Mouse (Mus musculus) heart, adult 9 months (tissue): ENCODE data around the gene Il18r1.

Experiments used
- DNase-seq, 2 experiments: peaks; one replicate each; pipeline ENCODE4 v3.0.0; 2022; ENCODE audit warnings: low spot score in 2 of 2

The Il18r1 gene

DNA sequence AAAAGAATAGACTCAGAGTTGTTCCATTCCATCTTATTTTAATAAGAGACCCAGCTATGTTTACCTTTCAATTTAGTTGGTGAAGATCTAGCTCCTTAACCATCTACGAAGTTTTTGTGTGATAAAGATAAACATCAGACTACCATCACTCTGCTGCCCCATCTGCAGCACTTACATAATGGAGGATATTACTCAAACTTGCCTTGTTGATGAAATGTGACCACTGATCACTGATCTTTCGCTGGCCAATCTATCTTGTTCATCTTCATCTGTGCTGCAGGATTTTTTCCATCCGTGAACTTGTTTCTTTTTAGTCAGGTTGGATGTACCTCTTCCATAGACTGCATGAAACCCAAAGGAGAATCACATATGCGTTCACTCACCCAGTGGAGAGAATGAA lies 29.2 kb downstream of the Il18r1 start:
- DNase-seq, result no peak

DNA sequence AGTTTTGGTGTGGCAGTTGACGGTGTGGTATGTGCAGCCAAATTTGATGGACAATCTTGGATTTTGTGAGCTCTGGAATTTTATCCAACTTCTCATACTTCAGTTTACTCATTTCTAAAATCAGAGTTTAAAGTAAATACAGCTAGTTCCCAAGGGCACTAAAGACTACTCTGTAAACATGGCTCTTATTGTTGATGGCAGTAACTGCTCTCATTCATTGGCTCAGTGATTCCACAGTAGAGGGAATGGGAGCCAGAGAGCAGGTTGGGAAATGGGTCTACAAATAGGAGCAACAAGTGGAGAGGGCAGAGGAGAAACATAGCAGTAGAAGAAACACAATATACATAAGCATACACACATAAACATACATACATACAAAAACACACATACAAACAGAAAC lies 34.4 kb downstream of the Il18r1 start:
- DNase-seq, result no peak

DNA sequence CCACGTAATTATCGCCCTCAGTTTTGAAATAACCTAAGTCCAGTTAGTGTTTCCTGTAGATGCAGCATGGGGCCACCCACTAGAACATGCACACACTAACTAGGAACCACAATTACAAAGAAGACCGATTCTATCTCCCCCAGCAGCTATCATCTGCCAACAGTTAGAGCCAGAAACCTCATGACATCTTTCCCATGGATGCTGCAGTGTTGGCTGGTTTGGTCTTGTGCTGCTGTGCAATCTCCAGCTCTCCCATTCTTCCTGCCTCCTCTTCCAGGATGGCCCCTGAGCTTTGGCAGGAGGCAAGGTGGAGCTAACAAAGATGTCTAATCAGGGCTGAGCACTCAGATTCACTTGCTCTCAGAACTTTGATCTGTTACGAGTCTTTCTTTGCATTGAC lies 35.8 kb downstream of the Il18r1 start:
- DNase-seq, result no peak

DNA sequence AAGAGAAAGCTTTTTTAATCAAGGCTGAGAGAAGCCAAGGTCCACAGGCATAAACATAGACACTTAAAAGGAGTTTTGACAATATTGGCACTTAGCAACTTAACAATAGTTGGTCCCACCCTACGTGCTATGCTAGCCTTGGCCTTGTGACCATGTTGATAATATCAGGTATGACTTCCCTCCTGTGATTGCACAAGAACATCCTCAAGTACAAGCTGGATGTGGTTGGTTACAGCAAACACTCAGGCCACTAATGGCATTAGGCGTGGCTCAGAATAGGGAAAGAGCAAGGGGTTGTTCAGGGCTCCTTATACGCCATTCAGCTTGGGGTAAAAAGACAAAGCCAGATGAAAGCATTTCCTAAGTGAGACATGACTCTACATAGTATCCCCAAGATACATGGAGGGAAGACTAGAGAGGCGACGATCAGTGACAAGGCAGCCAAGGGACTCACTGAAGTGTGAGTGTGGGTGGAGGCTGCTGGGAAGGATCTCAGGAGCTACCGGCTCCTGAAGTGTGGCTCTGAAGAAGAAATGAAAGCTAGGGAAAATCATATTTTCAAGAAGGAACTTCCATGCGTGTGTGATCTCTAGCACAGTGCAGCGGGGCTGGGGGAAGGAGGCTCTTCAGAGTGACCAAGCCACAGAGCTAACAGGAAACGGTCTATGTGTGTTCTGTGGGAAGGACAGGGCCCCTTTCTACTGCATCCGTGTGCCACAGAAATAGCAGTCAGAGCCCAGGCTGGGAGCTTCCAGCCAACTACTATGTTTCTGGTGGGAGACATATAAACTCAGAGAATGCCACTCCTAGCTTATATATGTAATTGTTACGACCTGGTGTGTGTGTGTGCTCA lies 36.4 kb downstream of the Il18r1 start:
- no peak for DNase-seq

DNA sequence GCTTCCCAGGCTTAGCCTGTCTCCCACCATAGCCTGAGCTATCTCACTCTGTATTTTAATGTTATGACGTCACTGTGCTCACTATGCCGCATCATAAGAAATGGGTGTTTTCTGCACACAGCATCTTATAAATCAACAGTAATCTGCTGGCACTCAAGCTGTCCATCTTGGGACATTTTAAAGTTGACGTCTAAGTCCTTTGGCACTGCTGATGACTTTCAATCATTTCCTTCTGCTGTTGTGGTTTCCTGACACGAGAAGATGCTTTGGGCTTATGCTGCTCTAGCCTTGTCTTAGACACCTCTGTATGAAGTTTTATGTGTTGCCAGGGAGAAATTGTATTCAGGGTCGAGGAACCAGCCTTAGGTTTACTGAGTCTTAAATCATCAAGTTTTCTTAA lies 39.2 kb downstream of the Il18r1 start:
- DNase-seq, result no peak

DNA sequence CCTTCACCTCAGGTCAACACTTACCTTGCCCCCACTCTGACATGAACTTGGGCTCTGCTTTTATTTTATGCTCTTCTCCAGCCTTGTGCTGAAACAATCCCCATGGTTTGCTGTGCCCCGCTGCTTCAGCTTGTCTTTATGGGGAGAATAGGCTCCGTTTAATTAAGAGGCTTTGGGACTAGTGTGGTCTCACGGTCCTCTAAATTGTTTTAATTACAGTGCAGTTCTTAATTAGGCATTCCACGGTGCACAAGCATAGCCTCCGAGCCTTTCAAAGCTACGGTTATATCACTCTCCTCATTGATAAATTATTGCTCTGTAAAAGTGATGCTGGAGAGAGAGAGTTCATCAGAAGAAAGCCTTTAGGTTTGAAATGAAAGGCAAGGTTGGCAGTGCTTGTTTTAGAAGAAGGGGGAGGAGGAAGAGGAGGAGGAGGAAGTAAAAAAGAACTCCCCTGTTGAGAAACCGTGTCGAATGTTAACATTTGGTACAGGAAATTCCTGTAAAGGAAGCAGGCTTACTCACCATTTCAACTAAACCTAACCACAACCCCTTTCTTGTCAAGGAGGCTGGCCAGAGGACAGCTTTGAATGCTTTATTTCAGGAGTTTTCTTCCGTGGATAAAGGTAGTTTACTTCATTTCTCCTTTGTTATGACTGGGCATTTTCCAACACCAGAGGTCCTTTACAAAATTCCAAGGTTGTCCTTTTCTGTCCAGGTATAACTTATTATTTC lies 49.7 kb downstream of the Il18r1 start, which contains the start of gene Il18rap:
Gene Il18rap (plus strand): TSS at position 512 of the 735 bp plus-strand sequence.
- DNase-seq, result no peak

DNA sequence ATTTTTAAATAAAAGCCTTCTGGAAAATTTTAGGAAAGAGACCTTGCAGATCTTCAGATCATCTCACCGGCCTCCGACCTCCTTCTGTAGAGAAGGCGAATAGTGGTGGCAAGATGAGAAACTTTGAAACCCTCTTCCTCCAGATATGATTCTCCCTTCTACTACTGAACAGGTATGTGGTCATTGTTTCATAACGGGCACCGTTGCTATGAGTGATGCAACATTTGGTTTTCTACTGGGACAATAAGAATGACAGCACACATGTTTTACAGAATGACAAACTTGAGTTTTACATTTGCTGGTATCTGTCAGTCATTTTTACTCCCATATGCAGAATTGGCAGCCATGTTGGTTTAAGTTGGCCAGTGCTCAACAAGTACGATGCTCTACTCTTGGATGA lies 51.0 kb downstream of the Il18r1 start:
- no peak for DNase-seq

DNA sequence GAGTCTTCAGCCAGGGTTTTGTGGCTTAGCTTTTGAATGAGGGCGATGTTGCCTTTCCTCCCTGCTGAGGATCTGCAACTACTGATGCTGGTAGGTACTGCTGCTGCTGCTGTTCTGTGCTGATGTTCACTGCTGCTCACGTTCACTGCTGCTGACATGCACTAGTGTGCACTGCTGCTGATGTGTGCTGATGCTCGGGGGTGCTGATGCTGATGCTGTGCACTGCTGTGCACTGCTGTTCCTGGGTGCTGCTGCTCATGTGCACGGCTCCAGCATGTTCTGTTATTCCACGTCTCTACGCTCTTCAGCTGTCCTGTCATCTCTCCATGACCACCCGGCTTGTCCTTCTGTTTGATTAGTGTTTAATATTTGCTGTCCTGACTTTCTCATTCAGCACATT lies 57.6 kb downstream of the Il18r1 start:
- no peak for DNase-seq

DNA sequence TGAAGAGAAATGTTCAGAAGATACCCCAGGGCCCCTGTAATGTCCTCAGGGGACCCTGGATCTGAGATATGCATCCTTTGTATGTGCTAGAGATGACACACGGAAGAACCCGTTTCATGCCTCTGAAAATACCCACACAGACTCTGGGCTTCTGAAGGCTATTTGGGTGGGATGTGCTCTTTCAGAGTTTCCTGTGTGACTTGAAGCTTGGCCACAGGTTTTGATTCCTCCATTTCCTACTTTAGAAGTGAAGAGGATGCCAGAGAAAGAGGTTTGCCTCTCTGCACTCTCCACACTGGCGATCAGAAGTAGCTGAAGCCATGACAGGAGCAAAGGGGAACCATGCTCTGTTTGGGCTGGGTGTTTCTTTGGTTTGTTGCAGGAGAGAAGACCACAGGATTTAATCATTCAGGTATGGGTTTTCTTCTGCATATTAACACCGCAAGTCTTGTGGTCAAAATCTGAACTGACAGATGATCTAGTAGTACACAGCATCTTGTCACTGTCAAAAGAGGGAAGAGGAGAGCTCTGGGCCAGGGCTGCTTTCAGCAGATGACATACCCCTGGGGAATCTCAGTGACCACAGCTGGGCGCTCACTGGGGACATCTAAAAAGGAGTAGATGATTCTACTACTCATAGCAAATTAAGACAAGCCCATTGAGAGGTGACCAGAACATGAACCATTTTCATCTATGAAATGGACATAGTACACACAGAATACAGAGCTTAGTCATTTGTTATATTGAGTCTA lies 58.8 kb downstream of the Il18r1 start:
- DNase-seq, result no peak

DNA sequence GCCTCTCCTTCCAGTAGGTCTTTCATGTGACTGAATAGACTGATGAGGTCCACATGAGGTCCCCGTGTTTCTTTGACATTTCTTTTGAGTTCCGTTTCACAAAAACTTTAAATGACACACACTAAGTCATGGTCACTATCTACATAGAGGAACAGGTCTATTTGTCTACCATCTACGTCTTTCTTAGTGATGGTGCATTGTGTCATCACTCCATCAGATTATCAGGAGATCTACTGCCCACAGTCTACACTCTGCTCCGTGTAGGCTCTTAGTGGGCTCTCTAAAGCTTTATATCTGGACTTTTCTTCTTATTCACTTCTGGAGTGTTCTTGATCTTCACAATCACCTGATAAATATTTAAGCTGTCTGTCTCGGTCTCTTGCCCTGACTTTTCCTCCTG lies 63.9 kb downstream of the Il18r1 start:
- no peak for DNase-seq

DNA sequence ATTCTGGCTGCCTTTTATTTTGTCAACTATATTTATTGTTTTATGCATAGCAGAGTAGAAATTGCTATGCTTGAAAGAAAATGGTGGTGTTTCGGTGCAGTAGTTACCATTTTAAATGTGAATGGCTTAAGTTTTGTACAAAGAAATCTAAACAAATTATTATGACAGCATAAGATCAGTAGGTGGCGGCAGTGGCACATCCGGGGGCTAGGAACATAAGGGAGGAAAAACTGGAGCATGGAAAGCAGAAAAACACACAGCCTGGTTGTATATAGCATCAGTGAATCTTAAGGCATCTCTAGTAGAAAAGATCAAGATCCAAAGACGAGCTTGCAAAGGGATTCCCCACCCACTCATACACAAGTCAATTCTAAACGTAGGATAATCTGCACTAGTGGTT lies 72.2 kb downstream of the Il18r1 start:
- no peak for DNase-seq

DNA sequence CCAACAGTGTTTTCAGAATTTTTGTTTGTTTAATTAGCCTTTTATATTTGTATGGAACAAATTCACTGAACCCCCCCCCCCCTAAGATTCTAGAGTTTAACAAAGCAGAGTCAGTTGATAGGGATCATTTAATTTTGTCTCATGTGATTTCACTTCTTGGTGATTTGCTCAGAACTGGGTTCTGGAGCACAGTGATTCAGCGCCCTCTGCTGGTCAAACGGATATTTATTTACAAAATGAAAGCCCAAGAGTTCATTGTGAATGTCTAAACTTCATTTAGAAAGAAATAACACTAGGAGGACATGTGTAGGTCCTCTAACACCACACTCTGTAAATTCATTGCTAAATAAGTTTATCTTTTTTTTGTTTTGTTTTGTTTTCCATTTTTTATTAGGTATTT lies 79.3 kb downstream of the Il18r1 start:
- peak; percentile 4 to 13 for DNase-seq

DNA sequence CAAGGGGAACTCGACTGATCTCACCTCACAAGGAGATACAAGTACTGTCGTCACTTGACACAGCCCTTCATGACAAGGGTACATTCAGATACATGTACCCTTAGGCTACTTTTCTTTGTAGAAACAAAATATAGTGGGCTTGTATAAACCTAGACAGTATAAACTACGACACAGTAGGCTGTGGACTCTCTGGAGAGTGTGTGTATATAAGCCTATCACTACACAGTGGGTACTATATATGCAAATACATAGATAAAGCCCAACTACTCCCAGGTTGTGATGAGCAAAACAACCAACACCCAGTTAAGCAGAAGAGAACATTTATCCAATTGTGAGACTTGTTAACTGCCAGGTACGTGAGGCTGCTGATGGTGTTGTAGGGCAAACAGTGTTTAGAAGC lies 81.3 kb downstream of the Il18r1 start:
- DNase-seq, result no peak

DNA sequence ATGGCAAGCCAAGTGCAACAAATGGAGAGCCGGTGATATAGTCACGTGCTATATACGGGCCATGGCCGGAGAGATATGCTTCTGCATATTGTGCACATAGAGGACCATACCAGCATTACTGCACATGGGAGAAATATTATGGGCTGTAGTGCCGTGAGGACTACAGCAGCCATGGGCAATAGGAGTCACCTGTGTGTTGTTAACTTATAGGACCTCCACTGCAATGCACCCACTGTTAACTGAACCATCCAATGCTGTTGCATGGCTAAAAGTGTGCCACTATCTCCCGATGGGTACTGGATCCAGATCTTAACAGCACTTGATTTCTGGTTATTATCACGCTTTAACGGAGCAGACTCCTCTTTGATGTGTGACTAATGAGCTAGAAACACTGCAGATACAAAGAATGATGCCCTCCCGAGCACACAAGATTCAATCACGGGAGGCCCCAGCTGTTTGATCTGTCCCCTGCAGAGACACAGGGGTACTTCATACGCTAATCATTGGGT lies 81.8 kb downstream of the Il18r1 start:
- DNase-seq, result no peak

DNA sequence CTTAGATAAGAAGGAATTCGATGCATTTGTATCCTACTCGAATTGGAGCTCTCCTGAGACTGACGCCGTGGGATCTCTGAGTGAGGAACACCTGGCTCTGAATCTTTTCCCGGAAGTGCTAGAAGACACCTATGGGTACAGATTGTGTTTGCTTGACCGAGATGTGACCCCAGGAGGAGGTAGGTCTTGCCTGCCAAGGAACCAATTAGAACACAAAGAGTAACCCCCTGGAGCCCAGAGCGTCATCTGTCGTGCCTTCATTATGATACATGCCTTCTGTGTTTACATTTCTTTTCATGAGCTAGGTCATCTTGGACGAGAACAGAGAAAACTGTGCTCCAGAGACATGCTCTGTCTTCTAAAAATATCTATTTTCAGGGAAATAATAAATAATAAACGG lies 82.4 kb downstream of the Il18r1 start:
- DNase-seq, result no peak
